Mouse (Mus musculus): Measurements from ENCODE around the gene Qtrt1. TPM values are rescaled to one million over a fixed set of nuclear protein-coding genes. Genes with fewer than 3 reads are reported as not detected.
"Not testable (repeated sequence)": the region's sequence is repeated elsewhere in the genome, so short reads cannot be mapped to it uniquely, and the experiment has no call there.

Qtrt1 gene
- polyA plus RNA-seq, 1 experiment from 2014 or later = 47.6 TPM

GRCm38 (mm10) chr9:21463138-21463590, 51.5 kb downstream of the Qtrt1 start:
- DNase-seq (ENCODE audit: low spot score) (no peak), ATAC-seq (replicated peaks; ENCODE audit: insufficient number of reproducible peaks, low FRiP score, low TSS enrichment, low read depth) (no peak)
- H3K4me3 ChIP-seq (ENCODE audit: low read depth, low read length) = no peak overlapping the region
- H3K27me3 ChIP-seq (ENCODE audit: control insufficient read depth, insufficient read depth, low read length) = no peaks in the 10 kb centered on the region
- no peaks in the 10 kb centered on the region for H3K9me3 ChIP-seq (replicated peaks; ENCODE audit: control insufficient read depth, low read length)
- WGBS = 75% methylated on average over 5 of the region's 5 CpGs
- H3K36me3 ChIP-seq (replicated peaks; ENCODE audit: control insufficient read depth, insufficient read depth, low read depth, low read length) = peaks cover 7% of the 10 kb centered on the region
- H3K4me1 ChIP-seq (ENCODE audit: control insufficient read depth, insufficient read depth, low read length) = no peaks in the 10 kb centered on the region
- H3K9ac ChIP-seq (replicated peaks; ENCODE audit: low read length) = no peak overlapping the region
- H3K27ac ChIP-seq (replicated peaks; ENCODE audit: low read depth, low read length) = no peak overlapping the region
- H3K4me2 ChIP-seq (ENCODE audit: low read depth, low read length) = no peak overlapping the region

- Histone ChIP-seq H3K9ac (replicated peaks; ENCODE audit: low read length) (no peak overlapping the region), H3K4me1 (ENCODE audit: control insufficient read depth, insufficient read depth, low read length) (no peaks in the 10 kb centered on the region), H3K36me3 (replicated peaks; ENCODE audit: control insufficient read depth, insufficient read depth, low read depth, low read length) (peaks cover 7% of the 10 kb centered on the region), H3K27me3 (ENCODE audit: control insufficient read depth, insufficient read depth, low read length) (no peaks in the 10 kb centered on the region), H3K9me3 (replicated peaks; ENCODE audit: control insufficient read depth, low read length) (no peaks in the 10 kb centered on the region), H3K27ac (replicated peaks; ENCODE audit: low read depth, low read length) (no peak overlapping the region), H3K4me2 (ENCODE audit: low read depth, low read length) (no peak overlapping the region), H3K4me3 (ENCODE audit: low read depth, low read length) (no peak overlapping the region)
- ATAC-seq (replicated peaks; ENCODE audit: insufficient number of reproducible peaks, low FRiP score, low TSS enrichment, low read depth) (no peak), DNase-seq (ENCODE audit: low spot score) (no peak)
- WGBS = 83% methylated on average over 3 of the region's 3 CpGs
Observed at GRCm38 (mm10) chr9:21463766-21464564, 52.3 kb downstream of the Qtrt1 start.

- H3K4me1 ChIP-seq (ENCODE audit: control insufficient read depth, insufficient read depth, low read length); H3K27me3 ChIP-seq (ENCODE audit: control insufficient read depth, insufficient read depth, low read length); H3K9me3 ChIP-seq (replicated peaks; ENCODE audit: control insufficient read depth, low read length); H3K36me3 ChIP-seq (replicated peaks; ENCODE audit: control insufficient read depth, insufficient read depth, low read depth, low read length); H3K27ac ChIP-seq (replicated peaks; ENCODE audit: low read depth, low read length); H3K4me2 ChIP-seq (ENCODE audit: low read depth, low read length); ATAC-seq (replicated peaks; ENCODE audit: insufficient number of reproducible peaks, low FRiP score, low TSS enrichment, low read depth); H3K4me3 ChIP-seq (ENCODE audit: low read depth, low read length); DNase-seq (ENCODE audit: low spot score); H3K9ac ChIP-seq (replicated peaks; ENCODE audit: low read length): not testable (repeated sequence)
- WGBS = 93% methylated on average over 7 of the region's 7 CpGs
Observed at GRCm38 (mm10) chr9:21464565-21464928, 52.9 kb downstream of the Qtrt1 start.

GRCm38 (mm10) chr9:21469032-21470024, 57.7 kb downstream of the Qtrt1 start:
- Histone ChIP-seq H3K4me2 (ENCODE audit: low read depth, low read length) (no peak overlapping the region), H3K4me1 (ENCODE audit: control insufficient read depth, insufficient read depth, low read length) (no peaks in the 10 kb centered on the region), H3K4me3 (ENCODE audit: low read depth, low read length) (no peak overlapping the region), H3K36me3 (replicated peaks; ENCODE audit: control insufficient read depth, insufficient read depth, low read depth, low read length) (peaks cover 6% of the 10 kb centered on the region), H3K27me3 (ENCODE audit: control insufficient read depth, insufficient read depth, low read length) (no peaks in the 10 kb centered on the region), H3K9me3 (replicated peaks; ENCODE audit: control insufficient read depth, low read length) (no peaks in the 10 kb centered on the region), H3K9ac (replicated peaks; ENCODE audit: low read length) (no peak overlapping the region), H3K27ac (replicated peaks; ENCODE audit: low read depth, low read length) (no peak overlapping the region)
- DNase-seq (ENCODE audit: low spot score) (peak; percentile 40), ATAC-seq (replicated peaks; ENCODE audit: insufficient number of reproducible peaks, low FRiP score, low TSS enrichment, low read depth) (no peak)
- WGBS = 89% methylated on average over 18 of the region's 20 CpGs

Other genes with a start within 250 kb of the Qtrt1 start
- gene Pde4a, start 246.1 kb upstream of the Qtrt1 start, polyA plus RNA-seq (2014; fragmentation: Nextera tagmentation; extraction: Ambion mirVana) = 3.8 and 4.7 TPM in 2 replicates
- 23.2 and 27.1 TPM in 2 replicates for gene Keap1, start 172.5 kb upstream of the Qtrt1 start, polyA plus RNA-seq (2014; fragmentation: Nextera tagmentation; extraction: Ambion mirVana)
- gene S1pr5, start 163.4 kb upstream of the Qtrt1 start, polyA plus RNA-seq (2014; fragmentation: Nextera tagmentation; extraction: Ambion mirVana) = 0.08 and 0.21 TPM in 2 replicates
- 28.5 and 31.1 TPM in 2 replicates for gene Atg4d, start 146.5 kb upstream of the Qtrt1 start, polyA plus RNA-seq (2014; fragmentation: Nextera tagmentation; extraction: Ambion mirVana)
- gene Kri1, start 123.9 kb upstream of the Qtrt1 start, polyA plus RNA-seq (2014; fragmentation: Nextera tagmentation; extraction: Ambion mirVana) = 11.4 and 13.3 TPM in 2 replicates
- 51.3 and 55.0 TPM in 2 replicates for gene Cdkn2d, start 120.4 kb upstream of the Qtrt1 start, polyA plus RNA-seq (2014; fragmentation: Nextera tagmentation; extraction: Ambion mirVana)
- gene Ap1m2, start 99.5 kb upstream of the Qtrt1 start, polyA plus RNA-seq (2014; fragmentation: Nextera tagmentation; extraction: Ambion mirVana) = 15.9 and 16.3 TPM in 2 replicates
- gene Slc44a2, start 91.1 kb upstream of the Qtrt1 start, polyA plus RNA-seq (2014; fragmentation: Nextera tagmentation; extraction: Ambion mirVana) = 86.0 and 89.8 TPM in 2 replicates
- gene Ilf3, start 44.0 kb upstream of the Qtrt1 start, polyA plus RNA-seq (2014; fragmentation: Nextera tagmentation; extraction: Ambion mirVana) = 248 and 256 TPM in 2 replicates
- 57.1 and 58.0 TPM in 2 replicates for gene Dnm2, start 13.1 kb downstream of the Qtrt1 start, polyA plus RNA-seq (2014; fragmentation: Nextera tagmentation; extraction: Ambion mirVana)
- gene Tmed1, start 98.4 kb downstream of the Qtrt1 start, polyA plus RNA-seq (2014; fragmentation: Nextera tagmentation; extraction: Ambion mirVana) = 81.3 and 86.9 TPM in 2 replicates
- 1.00 and 1.4 TPM in 2 replicates for gene AB124611, start 114.3 kb downstream of the Qtrt1 start, polyA plus RNA-seq (2014; fragmentation: Nextera tagmentation; extraction: Ambion mirVana)
- gene Carm1, start 135.1 kb downstream of the Qtrt1 start, polyA plus RNA-seq (2014; fragmentation: Nextera tagmentation; extraction: Ambion mirVana) = 62.4 and 64.2 TPM in 2 replicates
- 51.2 and 52.9 TPM in 2 replicates for gene Timm29, start 180.9 kb downstream of the Qtrt1 start, polyA plus RNA-seq (2014; fragmentation: Nextera tagmentation; extraction: Ambion mirVana)
- 13.1 and 13.8 TPM in 2 replicates for gene Yipf2, start 181.0 kb downstream of the Qtrt1 start, polyA plus RNA-seq (2014; fragmentation: Nextera tagmentation; extraction: Ambion mirVana)
- gene Smarca4, start 204.3 kb downstream of the Qtrt1 start, polyA plus RNA-seq (2014; fragmentation: Nextera tagmentation; extraction: Ambion mirVana) = 106 and 119 TPM in 2 replicates